Mouse (Mus musculus): Measurements from ENCODE around the gene Kcnh8. TPM values are rescaled to one million over a fixed set of nuclear protein-coding genes. Genes with fewer than 3 reads are reported as not detected.

Kcnh8 gene
- polyA plus RNA-seq, 1 experiment from 2014 or later, result not detected

DNA sequence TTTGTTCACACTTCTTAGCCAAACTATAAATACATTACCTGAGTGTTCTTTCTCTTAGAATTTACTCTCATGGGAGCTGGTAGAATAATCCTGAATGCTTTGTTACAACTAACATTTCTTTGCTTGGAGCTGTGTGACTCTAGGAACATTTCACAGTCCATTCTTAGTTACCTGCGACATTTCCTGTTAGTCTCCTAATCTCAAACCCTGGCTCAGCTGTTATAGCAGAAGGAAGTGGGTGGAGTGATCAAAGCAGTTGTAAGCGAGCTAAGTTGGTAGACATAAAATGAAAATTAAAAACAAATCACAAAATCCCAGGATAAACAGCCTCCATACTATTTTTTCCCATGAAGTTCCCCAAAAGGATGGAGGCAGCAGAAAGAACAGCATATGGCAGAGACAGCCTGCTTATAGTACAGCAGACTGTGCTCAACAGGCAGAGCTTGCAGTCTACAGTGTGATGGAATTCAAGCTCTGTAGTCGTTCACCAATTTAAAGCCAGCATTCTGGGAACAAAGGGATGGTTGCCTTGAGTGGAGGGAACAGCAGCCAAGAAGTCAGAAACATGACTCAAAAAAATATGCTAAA is 318.1 kb downstream of the Kcnh8 start:
- H3K27me3 ChIP-seq (ENCODE audit: control insufficient read depth, insufficient read depth, low read depth, low read length), result no peaks in the 10 kb centered on the region
- no peak overlapping the region for H3K27ac ChIP-seq (ENCODE audit: low read length)
- 41% methylated on average over 3 of the region's 3 CpGs for WGBS (ENCODE audit: insufficient replicate concordance)
- no peak overlapping the region for H3K4me2 ChIP-seq (ENCODE audit: low read depth, low read length)
- no peaks in the 10 kb centered on the region for H3K9me3 ChIP-seq (replicated peaks; ENCODE audit: control insufficient read depth, low read length)
- no peaks in the 10 kb centered on the region for H3K36me3 ChIP-seq (ENCODE audit: control insufficient read depth, insufficient read depth)
- no peak for ATAC-seq (ENCODE audit: low read depth)
- H3K4me1 ChIP-seq (ENCODE audit: control insufficient read depth, low read depth, low read length), result no peaks in the 10 kb centered on the region
- H3K9ac ChIP-seq (ENCODE audit: low read depth, low read length), result no peak overlapping the region
- no peak overlapping the region for H3K4me3 ChIP-seq (ENCODE audit: low read depth, low read length)

- Histone ChIP-seq H3K9ac (ENCODE audit: low read depth, low read length) (no peak overlapping the region), H3K4me2 (ENCODE audit: low read depth, low read length) (no peak overlapping the region), H3K36me3 (ENCODE audit: control insufficient read depth, insufficient read depth) (no peaks in the 10 kb centered on the region), H3K9me3 (replicated peaks; ENCODE audit: control insufficient read depth, low read length) (no peaks in the 10 kb centered on the region), H3K4me1 (ENCODE audit: control insufficient read depth, low read depth, low read length) (no peaks in the 10 kb centered on the region), H3K27ac (ENCODE audit: low read length) (no peak overlapping the region), H3K27me3 (ENCODE audit: control insufficient read depth, insufficient read depth, low read depth, low read length) (no peaks in the 10 kb centered on the region), H3K4me3 (ENCODE audit: low read depth, low read length) (no peak overlapping the region)
- ATAC-seq (ENCODE audit: low read depth), result no peak
Observed at GRCm38 (mm10) chr17:52943966-52944365, 341.5 kb downstream of the Kcnh8 start.

DNA sequence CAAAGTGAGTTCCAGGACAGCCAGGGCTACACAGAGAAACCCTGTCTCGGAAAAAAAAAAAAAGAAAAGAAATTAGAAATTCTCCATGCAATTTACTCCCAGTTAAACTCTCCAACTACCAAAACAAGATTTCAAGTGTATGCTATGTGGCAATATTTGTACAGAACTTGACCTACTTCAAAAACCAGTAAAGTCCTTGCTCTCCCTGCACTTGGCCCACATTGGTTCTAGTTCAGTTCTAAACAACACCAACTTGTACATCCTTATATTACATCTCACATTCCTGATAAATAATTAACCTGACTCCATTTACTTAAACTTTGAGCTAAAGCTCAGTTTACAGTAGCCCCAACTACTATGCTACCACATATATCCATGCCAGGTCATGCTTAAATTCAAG is 370.2 kb downstream of the Kcnh8 start:
- Histone ChIP-seq H3K9me3 (replicated peaks; ENCODE audit: control insufficient read depth, low read length) (no peaks in the 10 kb centered on the region), H3K27me3 (ENCODE audit: control insufficient read depth, insufficient read depth, low read depth, low read length) (no peaks in the 10 kb centered on the region), H3K4me3 (ENCODE audit: low read depth, low read length) (no peak overlapping the region), H3K4me2 (ENCODE audit: low read depth, low read length) (no peak overlapping the region), H3K36me3 (ENCODE audit: control insufficient read depth, insufficient read depth) (no peaks in the 10 kb centered on the region), H3K9ac (ENCODE audit: low read depth, low read length) (no peak overlapping the region), H3K27ac (ENCODE audit: low read length) (no peak overlapping the region), H3K4me1 (ENCODE audit: control insufficient read depth, low read depth, low read length) (no peaks in the 10 kb centered on the region)
- ATAC-seq (ENCODE audit: low read depth), result no peak
- WGBS (ENCODE audit: insufficient replicate concordance), result 33% methylated on average over 1 of the region's 1 CpGs

GRCm38 (mm10) chr17:52980958-52981357 is 378.4 kb downstream of the Kcnh8 start:
- Histone ChIP-seq H3K9me3 (replicated peaks; ENCODE audit: control insufficient read depth, low read length) (no peaks in the 10 kb centered on the region; the same call in 1 of the 2 replicates), H3K9ac (ENCODE audit: low read depth, low read length) (no peak overlapping the region), H3K4me2 (ENCODE audit: low read depth, low read length) (no peak overlapping the region), H3K4me3 (ENCODE audit: low read depth, low read length) (no peak overlapping the region), H3K27ac (ENCODE audit: low read length) (no peak overlapping the region), H3K27me3 (ENCODE audit: control insufficient read depth, insufficient read depth, low read depth, low read length) (no peaks in the 10 kb centered on the region), H3K36me3 (ENCODE audit: control insufficient read depth, insufficient read depth) (no peaks in the 10 kb centered on the region), H3K4me1 (ENCODE audit: control insufficient read depth, low read depth, low read length) (no peaks in the 10 kb centered on the region)
- 81% methylated on average over 4 of the region's 4 CpGs for WGBS (ENCODE audit: insufficient replicate concordance)
- ATAC-seq (ENCODE audit: low read depth), result no peak

All from liver, embryonic 16.5 days (tissue).